Mouse (Mus musculus) forebrain, embryonic 15.5 days (tissue): ENCODE data around the gene Zfp609. TPM values are rescaled to one million over a fixed set of nuclear protein-coding genes. Genes with fewer than 3 reads are reported as not detected.

ENCODE experiments used
- ATAC-seq: fragments of 200-750 bp; cut with Nextera tagmentation; replicated peaks from 2 replicates; pipeline ENCODE4 v1.8.0; 2017; ENCODE audit warnings: mild to moderate bottlenecking, moderate TSS enrichment, moderate library complexity
- H3K27ac ChIP-seq: fragments of 300-500 bp; sonication (generic); replicated peaks from 2 replicates; pipeline ENCODE4 v1.5.1; 2015; ENCODE audit warnings: mild to moderate bottlenecking, inconsistent platforms
- H3K27me3 ChIP-seq: fragments of 300-500 bp; sonication (generic); 2 replicates; pipeline ENCODE4 v1.6.1; 2015; ENCODE audit warnings: inconsistent platforms
- H3K36me3 ChIP-seq: fragments of 300-500 bp; sonication (generic); 2 replicates; pipeline ENCODE4 v1.6.1; 2015; ENCODE audit warnings: mild to moderate bottlenecking, inconsistent platforms
- H3K4me1 ChIP-seq: fragments of 300-500 bp; sonication (generic); 2 replicates; pipeline ENCODE4 v1.6.1; 2015; ENCODE audit warnings: inconsistent platforms
- H3K4me2 ChIP-seq: fragments of 300-500 bp; sonication (generic); replicated peaks from 2 replicates; pipeline ENCODE4 v1.6.1; 2015; ENCODE audit warnings: mild to moderate bottlenecking, inconsistent platforms
- H3K4me3 ChIP-seq: fragments of 300-500 bp; sonication (generic); 2 replicates; pipeline ENCODE4 v1.5.1; 2015; ENCODE audit warnings: mild to moderate bottlenecking, inconsistent platforms
- H3K9ac ChIP-seq: fragments of 300-500 bp; sonication (generic); replicated peaks from 2 replicates; pipeline ENCODE4 v1.6.1; 2015; ENCODE audit warnings: mild to moderate bottlenecking, inconsistent platforms
- H3K9me3 ChIP-seq: fragments of 300-500 bp; sonication (generic); 2 replicates; pipeline ENCODE4 v1.6.1; 2016; ENCODE audit warnings: inconsistent platforms
- WGBS: fragments of 180-500 bp; shearing (Covaris S2); methylation state at CpG from one replicate; pipeline ENCODE4 v1.1.7; 2015; ENCODE audit warnings: mixed read lengths; 5-methylcytosine and 5-hydroxymethylcytosine counted together
- polyA plus RNA-seq: library from polyadenylated mRNA; unstranded; fragments of >200 nt; fragmentation: Nextera tagmentation; extraction: Ambion mirVana; gene quantifications from 2 replicates; pipeline ENCODE4 v1.2.1, GENCODE M21; 2015

The Zfp609 gene
- 8.9 and 10.1 TPM in 2 replicates for polyA plus RNA-seq

GRCm38 (mm10) chr9:65827344-65828015 is at the start of gene Zfp609:
Zfp609 (minus strand) TSS chr9:65827564.
- under 1% methylated on average over 58 of the region's 76 CpGs for WGBS
- Histone ChIP-seq H3K4me2 (peak within 1 kb of the TSS; percentile 73), H3K27me3 (no peaks in the 10 kb centered on the region), H3K4me3 (peak within 1 kb of the TSS; percentile 93), H3K4me1 (peaks cover 55% of the 10 kb centered on the region), H3K9ac (peak within 1 kb of the TSS; percentile 97), H3K27ac (peak within 1 kb of the TSS; percentile 99), H3K36me3 (no peaks in the 10 kb centered on the region), H3K9me3 (no peaks in the 10 kb centered on the region)
- peak; percentile 90 for ATAC-seq

GRCm38 (mm10) chr9:65859656-65860055 is 32.3 kb upstream of the Zfp609 start:
- no peaks in the 10 kb centered on the region for H3K27me3 ChIP-seq
- H3K9ac ChIP-seq = no peak overlapping the region
- 67% methylated on average over 1 of the region's 1 CpGs for WGBS
- H3K4me2 ChIP-seq = no peak overlapping the region
- no peak overlapping the region for H3K4me3 ChIP-seq
- no peaks in the 10 kb centered on the region for H3K4me1 ChIP-seq
- H3K27ac ChIP-seq = no peak overlapping the region
- ATAC-seq = no peak
- peaks cover 28% of the 10 kb centered on the region for H3K36me3 ChIP-seq
- H3K9me3 ChIP-seq = no peaks in the 10 kb centered on the region

GRCm38 (mm10) chr9:65850203-65850602 is 22.8 kb upstream of the Zfp609 start:
- Histone ChIP-seq H3K27me3 (no peaks in the 10 kb centered on the region), H3K4me1 (peaks cover 7% of the 10 kb centered on the region), H3K9me3 (no peaks in the 10 kb centered on the region), H3K36me3 (peaks cover 8% of the 10 kb centered on the region; the same call in 1 of the 2 replicates), H3K4me3 (no peak overlapping the region), H3K27ac (no peak overlapping the region), H3K4me2 (no peak overlapping the region), H3K9ac (no peak overlapping the region)
- no peak for ATAC-seq
- WGBS = 0% methylated on average over 1 of the region's 1 CpGs

GRCm38 (mm10) chr9:65848154-65848553 is 20.8 kb upstream of the Zfp609 start:
- H3K4me3 ChIP-seq = no peak overlapping the region
- no peaks in the 10 kb centered on the region; the same call in 1 of the 2 replicates for H3K36me3 ChIP-seq
- peaks cover 23% of the 10 kb centered on the region for H3K4me1 ChIP-seq
- no peaks in the 10 kb centered on the region for H3K9me3 ChIP-seq
- no peak for ATAC-seq
- no peak overlapping the region for H3K9ac ChIP-seq
- H3K27ac ChIP-seq = no peak overlapping the region
- no peak overlapping the region for H3K4me2 ChIP-seq
- H3K27me3 ChIP-seq = no peaks in the 10 kb centered on the region

- WGBS = 23% methylated on average over 7 of the region's 7 CpGs
- Histone ChIP-seq H3K4me3 (no peak overlapping the region), H3K9ac (no peak overlapping the region), H3K36me3 (no peaks in the 10 kb centered on the region), H3K4me2 (no peak overlapping the region), H3K9me3 (no peaks in the 10 kb centered on the region), H3K4me1 (peaks cover 23% of the 10 kb centered on the region), H3K27me3 (no peaks in the 10 kb centered on the region), H3K27ac (peak overlapping the region; percentile 57)
- ATAC-seq = 0 out of 2 replicates have a peak, but pooled peaks have one; percentile 23
Measured at GRCm38 (mm10) chr9:65844421-65845165, 17.2 kb upstream of the Zfp609 start.

GRCm38 (mm10) chr9:65839841-65840240 is 12.5 kb upstream of the Zfp609 start:
- Histone ChIP-seq H3K27me3 (no peaks in the 10 kb centered on the region), H3K36me3 (no peaks in the 10 kb centered on the region), H3K4me2 (no peak overlapping the region), H3K4me1 (peaks cover 21% of the 10 kb centered on the region), H3K9me3 (no peaks in the 10 kb centered on the region), H3K9ac (no peak overlapping the region), H3K4me3 (no peak overlapping the region), H3K27ac (no peak overlapping the region)
- WGBS = 100% methylated on average over 1 of the region's 1 CpGs
- no peak for ATAC-seq

- no peaks in the 10 kb centered on the region for H3K27me3 ChIP-seq
- no peak for ATAC-seq
Measured at GRCm38 (mm10) chr9:65836916-65837315, 9.6 kb upstream of the Zfp609 start.

GRCm38 (mm10) chr9:65834628-65835354 is 7.4 kb upstream of the Zfp609 start:
- ATAC-seq = peak; percentile 53; the same call in 1 of the 2 replicates
- Histone ChIP-seq H3K4me2 (no peak overlapping the region), H3K27ac (peak overlapping the region; percentile 67), H3K4me1 (peaks cover 32% of the 10 kb centered on the region), H3K27me3 (no peaks in the 10 kb centered on the region), H3K9ac (no peak overlapping the region), H3K9me3 (no peaks in the 10 kb centered on the region), H3K36me3 (no peaks in the 10 kb centered on the region), H3K4me3 (no peak overlapping the region)
- 7% methylated on average over 10 of the region's 10 CpGs for WGBS

More at GRCm38 (mm10) chr9:65836916-65837315, 9.6 kb upstream of the Zfp609 start:
- Histone ChIP-seq H3K27ac (no peak overlapping the region), H3K9ac (no peak overlapping the region), H3K9me3 (no peaks in the 10 kb centered on the region), H3K4me1 (peaks cover 24% of the 10 kb centered on the region), H3K36me3 (no peaks in the 10 kb centered on the region), H3K4me2 (no peak overlapping the region), H3K4me3 (no peak overlapping the region)

DNA sequence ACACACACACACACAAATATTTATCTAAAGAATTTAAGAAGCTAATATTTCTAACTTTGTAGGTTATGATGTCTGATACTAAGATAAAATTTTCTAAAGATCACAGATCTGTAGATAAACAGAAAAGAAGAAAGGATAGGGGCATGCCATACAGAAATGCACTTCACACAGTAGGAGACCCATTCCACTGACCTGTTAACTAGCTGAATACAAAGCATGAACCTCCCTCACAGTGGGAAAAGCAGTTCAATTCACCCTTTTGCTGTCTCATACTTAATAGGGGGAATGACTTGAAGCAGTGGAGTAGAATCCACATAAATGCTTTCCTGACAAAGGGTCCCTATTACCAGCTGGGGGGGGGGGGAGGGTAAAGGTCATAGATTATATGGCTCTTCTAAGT is 6.3 kb upstream of the Zfp609 start:
- no peak overlapping the region for H3K9ac ChIP-seq
- H3K9me3 ChIP-seq = no peaks in the 10 kb centered on the region
- no peaks in the 10 kb centered on the region for H3K36me3 ChIP-seq
- no peaks in the 10 kb centered on the region for H3K27me3 ChIP-seq
- ATAC-seq = no peak
- H3K4me2 ChIP-seq = no peak overlapping the region
- peaks cover 32% of the 10 kb centered on the region for H3K4me1 ChIP-seq
- peak overlapping the region; percentile 43; the same call in 1 of the 2 replicates for H3K27ac ChIP-seq
- no peak overlapping the region for H3K4me3 ChIP-seq

DNA sequence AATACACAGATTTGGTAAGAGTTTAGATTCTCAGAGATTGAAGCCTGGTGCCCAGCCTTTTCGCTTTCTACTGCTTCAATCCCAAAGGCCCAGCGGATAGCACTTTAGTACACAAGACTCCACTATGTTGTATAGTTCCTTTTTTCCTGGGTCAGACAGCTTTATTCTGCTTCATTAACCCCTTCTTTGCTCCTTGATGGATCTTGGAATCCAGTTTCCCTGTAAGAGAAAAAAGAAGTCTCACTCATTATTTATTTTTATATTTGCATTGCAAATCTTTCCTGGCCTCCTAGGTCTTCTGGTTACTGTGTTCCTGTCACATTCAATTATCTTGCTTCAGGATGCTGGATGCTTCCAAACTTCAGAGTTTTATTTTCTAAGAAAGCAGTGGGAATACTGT is 5.9 kb upstream of the Zfp609 start:
- Histone ChIP-seq H3K9me3 (no peaks in the 10 kb centered on the region), H3K4me2 (no peak overlapping the region), H3K9ac (no peak overlapping the region), H3K4me1 (peaks cover 35% of the 10 kb centered on the region), H3K27me3 (no peaks in the 10 kb centered on the region), H3K27ac (peak overlapping the region; percentile 43; the same call in 1 of the 2 replicates), H3K4me3 (no peak overlapping the region), H3K36me3 (no peaks in the 10 kb centered on the region)
- 19% methylated on average over 2 of the region's 2 CpGs for WGBS
- no peak for ATAC-seq

- Histone ChIP-seq H3K9me3 (no peaks in the 10 kb centered on the region), H3K4me3 (no peak overlapping the region), H3K4me1 (peaks cover 40% of the 10 kb centered on the region), H3K9ac (no peak overlapping the region), H3K27me3 (no peaks in the 10 kb centered on the region), H3K36me3 (no peaks in the 10 kb centered on the region), H3K4me2 (no peak overlapping the region), H3K27ac (peak overlapping the region; percentile 51)
- no peak for ATAC-seq
- WGBS = 3% methylated on average over 2 of the region's 2 CpGs
Measured at GRCm38 (mm10) chr9:65832041-65832440, 4.7 kb upstream of the Zfp609 start.

DNA sequence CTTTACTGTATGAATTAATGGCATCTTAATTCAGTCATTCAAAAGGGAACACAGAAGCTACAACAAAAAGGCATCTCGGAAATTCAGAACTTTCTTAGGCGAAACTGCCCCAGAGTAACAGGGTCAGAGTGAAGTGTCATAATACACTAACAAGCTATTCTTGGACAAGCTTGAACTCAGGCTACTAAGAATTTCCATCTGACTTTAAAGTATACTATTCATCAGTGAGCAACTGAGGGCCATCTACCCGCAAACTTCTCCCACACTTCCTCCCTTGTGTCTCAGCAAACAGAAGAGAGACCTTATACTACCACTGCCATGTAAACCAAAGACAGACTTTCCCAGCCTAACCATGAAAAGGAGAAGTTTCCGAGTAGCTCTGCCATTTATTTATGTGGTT is 3.8 kb upstream of the Zfp609 start:
- Histone ChIP-seq H3K27ac (no peak overlapping the region), H3K36me3 (no peaks in the 10 kb centered on the region), H3K9me3 (no peaks in the 10 kb centered on the region), H3K4me2 (no peak overlapping the region), H3K9ac (no peak overlapping the region), H3K4me3 (no peak overlapping the region), H3K27me3 (no peaks in the 10 kb centered on the region), H3K4me1 (peaks cover 42% of the 10 kb centered on the region)
- WGBS = 23% methylated on average over 4 of the region's 4 CpGs
- no peak for ATAC-seq
